In the genomic region with DNA sequence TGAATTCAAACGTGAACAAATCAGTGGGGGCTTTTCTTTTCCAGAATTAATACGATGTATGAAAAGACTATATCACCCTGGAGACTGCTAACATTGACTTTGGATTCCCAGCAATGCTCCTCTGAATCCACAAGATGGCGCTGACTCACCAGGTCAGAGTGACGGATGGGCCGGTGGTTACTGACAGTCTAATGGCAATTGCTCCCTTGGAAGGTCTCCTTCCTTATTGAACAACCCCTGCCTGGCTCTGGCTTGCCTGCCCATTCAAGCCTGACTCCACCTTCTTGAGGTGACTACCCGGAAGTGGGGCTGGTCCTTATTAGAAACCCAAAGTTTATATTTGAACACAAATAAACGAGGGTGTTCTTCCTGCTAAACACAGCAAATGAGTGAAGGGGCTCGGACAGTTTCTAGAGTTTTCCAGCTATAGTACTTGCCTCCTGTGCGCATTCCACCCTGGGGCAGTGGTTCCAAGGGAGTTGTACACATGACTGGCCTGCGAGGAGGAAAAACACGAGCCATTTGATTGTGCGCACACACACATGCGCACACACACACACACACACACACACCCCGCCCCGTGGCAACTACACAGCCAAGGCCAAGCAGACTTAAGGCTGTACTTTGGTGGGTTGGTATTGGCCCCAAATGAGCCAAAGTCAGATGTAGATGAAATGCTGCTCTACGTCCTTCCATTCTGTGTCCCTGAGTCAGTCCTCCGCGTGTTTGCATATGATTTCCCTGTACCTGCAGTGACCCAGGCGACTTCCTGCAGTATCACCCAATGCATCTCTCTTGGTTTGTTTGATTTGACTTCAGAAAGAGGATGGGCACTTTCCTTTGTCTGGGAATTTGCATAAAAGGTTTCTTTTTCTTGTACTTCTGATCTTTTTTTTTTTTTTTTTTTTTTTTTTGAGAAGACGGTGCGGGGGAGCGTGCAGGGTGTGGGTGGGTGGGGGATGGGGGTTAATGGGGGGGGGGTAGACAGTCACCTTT, we compare ENCODE assay signal across 8 mouse cellular contexts. TPM values are rescaled to one million over a fixed set of nuclear protein-coding genes. Genes with fewer than 3 reads are reported as not detected.
A peak's percentile ranks its signal among the peaks of the same experiment; 100 is the strongest.
DNase-seq lines count a peak whose midpoint lies in the region; ATAC-seq lines count a peak whose summit lies in the region.
"Had no signal": no experiment of that assay in that cellular context is flagged by ENCODE, and none has a peak within 500 bp of the region (broad histone marks: within the 10 kb centered on the region; RNA-seq: fewer than 3 reads in every experiment).

No protein-coding gene starts in this region.

- no peaks in the 10 kb centered on the region for H3K36me3 ChIP-seq in forebrain, embryonic 16.5 days (ENCODE audit: control insufficient read depth, insufficient read depth)
- peaks cover 5% of the 10 kb centered on the region for H3K36me3 ChIP-seq in kidney, embryonic 15.5 days
- H3K36me3 ChIP-seq in lung, embryonic 15.5 days = peaks cover 9% of the 10 kb centered on the region; the same call in 1 of the 2 replicates

- H3K9me3 ChIP-seq in forebrain, embryonic 16.5 days (ENCODE audit: control insufficient read depth, low read length) = no peaks in the 10 kb centered on the region
- no peaks in the 10 kb centered on the region for H3K9me3 ChIP-seq in kidney, embryonic 15.5 days (replicated peaks)
- no peaks in the 10 kb centered on the region for H3K9me3 ChIP-seq in lung, embryonic 15.5 days

- no peak overlapping the region for H3K4me2 ChIP-seq in forebrain, embryonic 16.5 days (ENCODE audit: low read length)
- no peak overlapping the region for H3K4me2 ChIP-seq in kidney, embryonic 15.5 days
- H3K4me2 ChIP-seq in lung, embryonic 15.5 days = no peak overlapping the region
- H3K4me2 ChIP-seq: heart, embryonic 13.5 days had no signal

- no peaks in the 10 kb centered on the region for H3K4me1 ChIP-seq in forebrain, embryonic 16.5 days (replicated peaks; ENCODE audit: control insufficient read depth, insufficient read depth, low read length)
- H3K4me1 ChIP-seq in kidney, embryonic 15.5 days = peaks cover 2% of the 10 kb centered on the region; the same call in 1 of the 2 replicates
- peaks cover 4% of the 10 kb centered on the region; the same call in 1 of the 2 replicates for H3K4me1 ChIP-seq in lung, embryonic 15.5 days
- H3K4me1 ChIP-seq: heart, embryonic 13.5 days had no signal

- H3K27ac ChIP-seq in forebrain, embryonic 16.5 days (ENCODE audit: low read length) = no peak overlapping the region
- H3K27ac ChIP-seq in kidney, embryonic 15.5 days = peak overlapping the region; percentile 69
- H3K27ac ChIP-seq in lung, embryonic 15.5 days = no peak overlapping the region
- H3K27ac ChIP-seq: heart, embryonic 13.5 days had no signal

- no peak overlapping the region for H3K4me3 ChIP-seq in forebrain, embryonic 16.5 days (replicated peaks; ENCODE audit: low read length)
- no peak overlapping the region for H3K4me3 ChIP-seq in kidney, embryonic 15.5 days (replicated peaks)
- H3K4me3 ChIP-seq in lung, embryonic 15.5 days = no peak overlapping the region
- H3K4me3 ChIP-seq: heart, embryonic 13.5 days had no signal

- ATAC-seq in forebrain, embryonic 16.5 days = peak; percentile 58
- ATAC-seq in kidney, embryonic 15.5 days (replicated peaks; ENCODE audit: low FRiP score) = peak; percentile 83
- ATAC-seq in lung, embryonic 15.5 days (ENCODE audit: borderline replicate concordance, extremely low read depth, low FRiP score, low TSS enrichment) = 0 out of 2 replicates have a peak, but pooled peaks have one; percentile 49

- no peak overlapping the region for H3K9ac ChIP-seq in forebrain, embryonic 16.5 days (replicated peaks; ENCODE audit: low read depth, low read length)
- no peak overlapping the region for H3K9ac ChIP-seq in kidney, embryonic 15.5 days
- no peak overlapping the region for H3K9ac ChIP-seq in lung, embryonic 15.5 days
- H3K9ac ChIP-seq: heart, embryonic 13.5 days had no signal

- WGBS in forebrain, embryonic 16.5 days = 63% methylated on average over 21 of the region's 22 CpGs
- 58% methylated on average over 22 of the region's 22 CpGs for WGBS in kidney, embryonic 15.5 days
- WGBS in lung, embryonic 15.5 days = 54% methylated on average over 22 of the region's 22 CpGs

- peak; percentile 50 for DNase-seq in urinary bladder, postnatal 25 days (ENCODE audit: low spot score)
- no peak for DNase-seq in urinary bladder, postnatal 10 days (ENCODE audit: low spot score)
- peak; percentile 74 for DNase-seq in brain, adult 2 months (ENCODE audit: low read depth, low spot score)
- DNase-seq in retina, embryonic 14.5 days (ENCODE audit: low spot score) = peak; percentile 86

- no peaks in the 10 kb centered on the region for H3K27me3 ChIP-seq in forebrain, embryonic 16.5 days (replicated peaks; ENCODE audit: control insufficient read depth, insufficient read depth, low read length)
- H3K27me3 ChIP-seq in kidney, embryonic 15.5 days = no peaks in the 10 kb centered on the region
- no peaks in the 10 kb centered on the region for H3K27me3 ChIP-seq in lung, embryonic 15.5 days
- H3K27me3 ChIP-seq: heart, embryonic 13.5 days had no signal

RNA-seq across cellular contexts. Expression of gene Ppp1r15b, which starts 15.4 kb away (rescaled TPM):
- 36.3 and 40.3 TPM in 2 replicates for polyA plus RNA-seq in forebrain, embryonic 16.5 days (2015; fragmentation: Nextera tagmentation; extraction: Ambion mirVana)
- polyA plus RNA-seq in kidney, embryonic 15.5 days (2015; fragmentation: Nextera tagmentation; extraction: Ambion mirVana) = 42.1 and 42.2 TPM in 2 replicates
- 38.0 and 39.2 TPM in 2 replicates for polyA plus RNA-seq in lung, embryonic 15.5 days (2015; fragmentation: Nextera tagmentation; extraction: Ambion mirVana)

RNA-seq across cellular contexts. Expression of gene Plekha6, which starts 17.7 kb away (rescaled TPM):
- 10.7 and 11.7 TPM in 2 replicates for polyA plus RNA-seq in forebrain, embryonic 16.5 days (2015; fragmentation: Nextera tagmentation; extraction: Ambion mirVana)
- polyA plus RNA-seq in kidney, embryonic 15.5 days (2015; fragmentation: Nextera tagmentation; extraction: Ambion mirVana) = 6.9 and 8.4 TPM in 2 replicates
- polyA plus RNA-seq in lung, embryonic 15.5 days (2015; fragmentation: Nextera tagmentation; extraction: Ambion mirVana) = 6.9 and 7.6 TPM in 2 replicates
